Mouse (Mus musculus) CD4-positive naive resting alpha-beta T cell, adult 76 days (primary cell): Measurements from ENCODE around the gene Gng11. TPM values are rescaled to one million over a fixed set of nuclear protein-coding genes. Genes with fewer than 3 reads are reported as not detected.

Experiments used
- total RNA-seq: library from RNA; stranded (reverse); gene quantifications from one replicate; pipeline ENCODE4 v1.2.4, GENCODE M21; 2023

Gng11 gene
- 2.2 TPM for total RNA-seq

DNA sequence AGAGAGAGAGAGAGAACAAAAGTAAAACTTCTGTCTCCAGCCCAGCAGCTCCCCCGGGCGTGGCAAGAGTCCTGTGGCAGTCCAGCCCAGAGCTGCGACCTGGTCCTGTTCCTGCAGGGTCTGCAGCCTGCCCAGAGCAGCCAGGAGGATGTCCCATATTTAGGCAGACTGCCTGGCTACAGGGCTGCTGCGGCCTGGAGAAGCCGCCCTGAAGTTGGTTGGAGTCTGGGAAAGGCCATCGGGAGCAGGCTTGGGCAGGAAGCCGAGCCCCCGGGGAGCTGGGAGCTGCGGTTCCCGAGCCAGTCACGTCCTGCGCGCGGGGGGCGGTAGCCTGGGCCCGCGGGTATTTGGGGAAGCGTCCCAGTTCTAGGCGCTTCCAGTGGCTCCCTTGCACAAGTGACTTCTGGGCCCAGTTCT, at the start of gene Gng11:
Gng11 (plus strand) TSS at position 15 of the 417 bp plus-strand sequence.

GRCm38 (mm10) chr6:3988750-3989149, 15.0 kb upstream of the Gng11 start, which contains the start of gene Tfpi2:
Tfpi2 (minus strand) TSS chr6:3988919.

DNA sequence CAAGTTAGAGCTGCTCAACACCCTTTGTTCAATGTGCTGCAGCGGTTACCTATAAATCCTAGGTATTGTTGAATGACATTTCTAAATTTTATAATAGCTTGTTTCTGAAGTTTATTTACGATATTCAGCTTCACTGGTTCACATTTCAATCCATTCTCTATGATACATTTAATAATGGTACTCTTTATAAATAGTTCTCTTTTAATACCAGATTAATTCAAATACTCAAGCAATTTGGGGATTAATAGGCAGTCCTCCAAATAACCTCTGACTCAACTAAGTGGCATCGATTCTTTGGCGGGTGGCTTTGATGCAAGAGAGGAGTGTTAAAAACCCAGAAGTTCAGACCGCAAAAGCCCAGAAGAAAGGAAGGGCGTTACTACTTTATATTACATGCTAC, 10.2 kb upstream of the Gng11 start, which contains the start of gene Gngt1:
Gngt1 (plus strand) TSS at position 301 of the 400 bp plus-strand sequence.

Other genes with a start within 250 kb of the Gng11 start
- not detected for gene Calcr, start 239.2 kb upstream of the Gng11 start, total RNA-seq
- gene Tfpi2, start 15.0 kb upstream of the Gng11 start, total RNA-seq: not detected
- gene Gngt1, start 10.1 kb upstream of the Gng11 start, total RNA-seq: not detected
- 12.3 TPM for gene Bet1, start 83.1 kb downstream of the Gng11 start, total RNA-seq